Mouse (Mus musculus): ENCODE measurements around the gene Chmp4b.

DNA sequence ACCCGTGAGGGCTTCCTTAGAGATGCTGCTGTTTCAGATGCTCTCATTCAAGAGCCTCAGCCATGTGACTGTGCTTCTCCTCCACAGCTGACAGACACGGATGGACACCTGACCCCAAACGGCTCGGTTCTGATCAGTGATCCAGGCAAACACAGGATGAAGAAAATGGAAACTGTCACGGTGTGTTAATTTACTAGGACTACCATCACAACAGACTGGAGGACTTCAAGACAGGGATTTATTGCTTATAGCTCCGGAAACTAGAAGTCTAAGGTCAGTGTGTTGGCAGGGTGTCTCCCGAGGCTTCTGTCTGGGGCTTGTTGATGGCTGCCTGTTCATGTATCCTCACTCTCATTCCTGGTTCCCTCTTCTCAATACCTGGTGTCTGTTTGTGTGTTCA, 83.9 kb downstream of the Chmp4b start:
- TF ChIP-seq POLR2A (IDR thresholded peaks at IDR 0.05; ENCODE audit: borderline replicate concordance, insufficient read depth, low read length) (no peak), CTCF (IDR thresholded peaks at IDR 0.05; ENCODE audit: borderline replicate concordance, insufficient read depth, low read depth, low read length) (no peak)
